ENCODE assay signal across 31 mouse cellular contexts in genomic region chr2:61754989-61755388, GRCm38 (mm10). TPM values are rescaled to one million over a fixed set of nuclear protein-coding genes. Genes with fewer than 3 reads are reported as not detected.
A peak's percentile ranks its signal among the peaks of the same experiment; 100 is the strongest.
DNase-seq lines count a peak whose midpoint lies in the region; ATAC-seq and TF ChIP-seq lines count a peak whose summit lies in the region.
"Had no signal": no experiment of that assay in that cellular context is flagged by ENCODE, and none has a peak within 500 bp of the region (broad histone marks: within the 10 kb centered on the region; RNA-seq: fewer than 3 reads in every experiment).

No protein-coding gene starts in this region.

- no peak for TF ChIP-seq EP300 in liver, postnatal 0 days (IDR thresholded peaks at IDR 0.05; ENCODE audit: low read depth)

- no peak for TF ChIP-seq CTCF in thymus, adult 2 months (IDR thresholded peaks at IDR 0.05; ENCODE audit: borderline replicate concordance, control insufficient read depth, extremely low read depth, insufficient read depth, low read length, poor library complexity)
- no peak for TF ChIP-seq CTCF in liver, postnatal 0 days (IDR thresholded peaks at IDR 0.05; ENCODE audit: low read depth)

- H3K4me3 ChIP-seq in thymus, adult 2 months (ENCODE audit: control insufficient read depth, insufficient read depth, low read length) = no peak overlapping the region
- H3K4me3 ChIP-seq in liver, postnatal 0 days (ENCODE audit: low read depth, low read length) = no peak overlapping the region
- H3K4me3 ChIP-seq: embryonic facial prominence, embryonic 10.5 days; embryonic facial prominence, embryonic 13.5 days; erythroblast, embryonic 14.5 days; forebrain, embryonic 10.5 days; forebrain, embryonic 13.5 days; heart, adult 2 months; heart, embryonic 10.5 days; heart, embryonic 13.5 days; hindbrain, embryonic 12.5 days; hindbrain, embryonic 15.5 days had no signal

- ATAC-seq in CD4-positive, CD25-positive, alpha-beta regulatory T cell, adult 4 months = peak; percentile 85
- ATAC-seq in neutrophil, adult 5-6 weeks (ENCODE audit: extremely low read depth, insufficient number of reproducible peaks, low FRiP score, poor library complexity, severe bottlenecking) = 0 out of 2 replicates have a peak, but pooled peaks have one; percentile 23
- no peak for ATAC-seq in erythroid progenitor cell, adult 5-6 weeks (replicated peaks; ENCODE audit: low FRiP score, poor library complexity, severe bottlenecking)
- no peak for ATAC-seq in liver, postnatal 0 days
- ATAC-seq: forebrain, embryonic 13.5 days; forebrain, embryonic 16.5 days had no signal

- H3K4me2 ChIP-seq in liver, postnatal 0 days (ENCODE audit: low read depth, low read length) = no peak overlapping the region
- H3K4me2 ChIP-seq: embryonic facial prominence, embryonic 13.5 days; forebrain, embryonic 13.5 days; heart, embryonic 13.5 days; hindbrain, embryonic 12.5 days; hindbrain, embryonic 15.5 days had no signal

- TF ChIP-seq POLR2A in thymus, adult 2 months (IDR thresholded peaks at IDR 0.05; ENCODE audit: control insufficient read depth, extremely low read depth, insufficient read depth, low read length, poor library complexity) = no peak

- no peaks in the 10 kb centered on the region for H3K36me3 ChIP-seq in thymus, adult 2 months (ENCODE audit: control insufficient read depth, insufficient read depth, low read length)
- no peaks in the 10 kb centered on the region for H3K36me3 ChIP-seq in liver, postnatal 0 days (replicated peaks; ENCODE audit: insufficient read depth, low read length)
- H3K36me3 ChIP-seq: embryonic facial prominence, embryonic 10.5 days; embryonic facial prominence, embryonic 13.5 days; forebrain, embryonic 10.5 days; heart, embryonic 10.5 days; heart, embryonic 13.5 days; hindbrain, embryonic 12.5 days; hindbrain, embryonic 15.5 days had no signal

- H3K27me3 ChIP-seq in thymus, adult 2 months (ENCODE audit: control insufficient read depth, insufficient read depth, low read length) = no peaks in the 10 kb centered on the region
- no peaks in the 10 kb centered on the region for H3K27me3 ChIP-seq in liver, postnatal 0 days (ENCODE audit: insufficient read depth, low read length)
- H3K27me3 ChIP-seq: embryonic facial prominence, embryonic 13.5 days; forebrain, embryonic 13.5 days; heart, embryonic 13.5 days; hindbrain, embryonic 12.5 days; hindbrain, embryonic 15.5 days had no signal

- no peaks in the 10 kb centered on the region for H3K4me1 ChIP-seq in thymus, adult 2 months (replicated peaks; ENCODE audit: control insufficient read depth, insufficient read depth, low read length)
- no peaks in the 10 kb centered on the region for H3K4me1 ChIP-seq in liver, postnatal 0 days (ENCODE audit: insufficient read depth)
- H3K4me1 ChIP-seq: embryonic facial prominence, embryonic 10.5 days; embryonic facial prominence, embryonic 13.5 days; hindbrain, embryonic 12.5 days had no signal

- peak; percentile 22 for DNase-seq in CD4-positive helper T cell, adult 2 months (ENCODE audit: low read depth, low spot score)
- DNase-seq in induced T-regulatory cell, adult 2 months (ENCODE audit: low read depth) = peak; percentile 34
- no peak for DNase-seq in lung, postnatal 10 days
- DNase-seq in thymus, adult 2 months = no peak
- no peak for DNase-seq in liver, postnatal 0 days
- DNase-seq: adrenal gland, adult 2 months; adrenal gland, postnatal 25 days; cerebellum, adult 11-12 months; cerebellum, adult 8-10 months; cerebellum, postnatal 10 days; cerebellum, postnatal 36 days; embryo, embryonic 11 days; gastrocnemius, postnatal 10 days; gastrocnemius, postnatal 36 days; heart, adult 2 months had no signal

- no peak overlapping the region for H3K9ac ChIP-seq in liver, postnatal 0 days (replicated peaks)
- H3K9ac ChIP-seq: embryonic facial prominence, embryonic 13.5 days; forebrain, embryonic 13.5 days; heart, embryonic 13.5 days; hindbrain, embryonic 12.5 days; hindbrain, embryonic 15.5 days had no signal

- H3K27ac ChIP-seq in thymus, adult 2 months (ENCODE audit: control insufficient read depth, insufficient read depth, low read length) = no peak overlapping the region
- H3K27ac ChIP-seq in liver, postnatal 0 days (ENCODE audit: low read depth) = no peak overlapping the region
- H3K27ac ChIP-seq: embryonic facial prominence, embryonic 10.5 days; embryonic facial prominence, embryonic 13.5 days; forebrain, embryonic 10.5 days; forebrain, embryonic 13.5 days; heart, adult 2 months; heart, embryonic 10.5 days; heart, embryonic 13.5 days; hindbrain, embryonic 12.5 days; hindbrain, embryonic 15.5 days had no signal

- no peaks in the 10 kb centered on the region for H3K9me3 ChIP-seq in liver, postnatal 0 days (ENCODE audit: low read length)
- H3K9me3 ChIP-seq: embryonic facial prominence, embryonic 10.5 days; embryonic facial prominence, embryonic 13.5 days; forebrain, embryonic 10.5 days; forebrain, embryonic 13.5 days; heart, embryonic 10.5 days; heart, embryonic 13.5 days; hindbrain, embryonic 12.5 days; hindbrain, embryonic 15.5 days had no signal

RNA-seq across cellular contexts. Expression of gene Psmd14, which starts 43.5 kb away (rescaled TPM):
- 100 to 1,000 TPM; 180 to 182 TPM for polyA plus RNA-seq in CD4-positive, CD25-positive, alpha-beta regulatory T cell, adult 4 months (2017; shearing (Covaris generic))
- total RNA-seq in neutrophil, adult 5-6 weeks (2017) = 54.8 and 77.2 TPM in 2 replicates
- polyA plus RNA-seq in thymus, adult 2 months (2012; rRNA removed) = 24.8 and 26.7 TPM in 2 replicates
- total RNA-seq in erythroid progenitor cell, adult 5-6 weeks (2015; ENCODE audit: low replicate concordance) = 126 and 128 TPM in 2 replicates
- 66.0 and 108 TPM in 2 replicates for total RNA-seq in erythroid progenitor cell, adult 5-6 weeks (2017; ENCODE audit: low replicate concordance)
- polyA plus RNA-seq in liver, postnatal 0 days (2015; fragmentation: Nextera tagmentation; extraction: Ambion mirVana) = 70.8 and 83.4 TPM in 2 replicates

RNA-seq across cellular contexts. Expression of gene Tbr1, which starts 47.7 kb away (rescaled TPM):
- not detected for polyA plus RNA-seq in CD4-positive, CD25-positive, alpha-beta regulatory T cell, adult 4 months (2017; shearing (Covaris generic))
- 0.98 and 1.5 TPM in 2 replicates for total RNA-seq in neutrophil, adult 5-6 weeks (2017)
- 0.22 and 0.23 TPM in 2 replicates for polyA plus RNA-seq in thymus, adult 2 months (2012; rRNA removed)
- total RNA-seq in erythroid progenitor cell, adult 5-6 weeks (2015; ENCODE audit: low replicate concordance) = not detected in 2 replicates
- total RNA-seq in erythroid progenitor cell, adult 5-6 weeks (2017; ENCODE audit: low replicate concordance) = not detected in 2 replicates
- not detected in 2 replicates for polyA plus RNA-seq in liver, postnatal 0 days (2015; fragmentation: Nextera tagmentation; extraction: Ambion mirVana)
- total RNA-seq: adrenal gland, adult 2 months; adrenal gland, postnatal 25 days; gastrocnemius, adult 18-20 months; gastrocnemius, postnatal 36 days; heart, postnatal 25 days had no signal
- polyA plus RNA-seq: erythroblast, embryonic 14.5 days; heart, adult 2 months; heart, embryonic 16.5 days had no signal

Comparison
In these comparisons a context has a peak if more than half of its experiments do, and no peak if none do; other contexts are left out.
1. DNase-seq: peak in CD4-positive helper T cell, adult 2 months (single experiment) and induced T-regulatory cell, adult 2 months (single experiment); none in lung, postnatal 10 days (single experiment), thymus, adult 2 months (single experiment) and liver, postnatal 0 days (single experiment).
2. ATAC-seq: peak in CD4-positive, CD25-positive, alpha-beta regulatory T cell, adult 4 months (single experiment) and neutrophil, adult 5-6 weeks (single experiment); none in erythroid progenitor cell, adult 5-6 weeks (single experiment) and liver, postnatal 0 days (single experiment).